Comparison of ENCODE assay signal across 9 mouse cellular contexts in genomic region chr15:81932951-81933470, GRCm38 (mm10). TPM values are rescaled to one million over a fixed set of nuclear protein-coding genes. Genes with fewer than 3 reads are reported as not detected.
DNase-seq lines count a peak whose midpoint lies in the region; ATAC-seq lines count a peak whose summit lies in the region.
"Had no signal": no experiment of that assay in that cellular context is flagged by ENCODE, and none has a peak within 500 bp of the region (broad histone marks: within the 10 kb centered on the region; RNA-seq: fewer than 3 reads in every experiment).

No protein-coding gene starts in this region.

- no peak overlapping the region for H3K9ac ChIP-seq in forebrain, embryonic 13.5 days
- H3K9ac ChIP-seq: neural tube, embryonic 12.5 days had no signal

- no peaks in the 10 kb centered on the region for H3K36me3 ChIP-seq in forebrain, embryonic 13.5 days (ENCODE audit: poor library complexity, severe bottlenecking)
- H3K36me3 ChIP-seq: neural tube, embryonic 12.5 days had no signal

- H3K27me3 ChIP-seq in forebrain, embryonic 13.5 days: no peaks in the 10 kb centered on the region
- H3K27me3 ChIP-seq: neural tube, embryonic 12.5 days had no signal

- ATAC-seq in forebrain, embryonic 13.5 days: no peak
- ATAC-seq in megakaryocyte progenitor cell, adult 5-6 weeks (replicated peaks; ENCODE audit: poor library complexity): no peak

- H3K9me3 ChIP-seq in forebrain, embryonic 13.5 days (replicated peaks): no peaks in the 10 kb centered on the region
- H3K9me3 ChIP-seq: neural tube, embryonic 12.5 days had no signal

- DNase-seq in lung, postnatal 36 days: peak; percentile 32
- no peak for DNase-seq in lung, adult 18-20 months
- DNase-seq in layer of hippocampus, postnatal 14 days (ENCODE audit: low spot score in 2 of 2): peak; percentile 52 to 66
- DNase-seq in spleen, postnatal 36 days (ENCODE audit: low spot score in 2 of 2): peak; percentile 70 to 78
- DNase-seq in cerebellum, adult 11-12 months: no peak
- DNase-seq in adrenal gland, postnatal 4 days (ENCODE audit: low spot score in 2 of 2): no peak

- no peak overlapping the region for H3K4me2 ChIP-seq in forebrain, embryonic 13.5 days
- H3K4me2 ChIP-seq: neural tube, embryonic 12.5 days had no signal

- H3K4me3 ChIP-seq in forebrain, embryonic 13.5 days: no peak overlapping the region
- H3K4me3 ChIP-seq: neural tube, embryonic 12.5 days had no signal

- peak overlapping the region; percentile 48; the same call in 1 of the 2 replicates for H3K27ac ChIP-seq in forebrain, embryonic 13.5 days
- H3K27ac ChIP-seq: neural tube, embryonic 12.5 days had no signal

- H3K4me1 ChIP-seq in forebrain, embryonic 13.5 days: peaks cover 25% of the 10 kb centered on the region

- 36% methylated on average over 12 of the region's 12 CpGs for WGBS in forebrain, embryonic 13.5 days

RNA-seq across cellular contexts. Expression of gene Csdc2, which starts 3.5 kb away (rescaled TPM):
- 60.6 and 74.9 TPM in 2 replicates for polyA plus RNA-seq in forebrain, embryonic 13.5 days (2015; fragmentation: Nextera tagmentation; extraction: Ambion mirVana)
- total RNA-seq in layer of hippocampus, postnatal 14 days (2021): 100 to 1,000 TPM; 131 to 136 TPM
- not detected in 2 replicates for total RNA-seq in megakaryocyte progenitor cell, adult 5-6 weeks (2015)
- total RNA-seq in megakaryocyte progenitor cell, adult 5-6 weeks (2017): not detected in 2 replicates
- total RNA-seq in adrenal gland, postnatal 4 days (2021): 10 to 100 TPM; 52.8 to 55.7 TPM

RNA-seq across cellular contexts. Expression of gene Polr3h, which starts 7.0 kb away (rescaled TPM):
- 85.7 and 86.0 TPM in 2 replicates for polyA plus RNA-seq in forebrain, embryonic 13.5 days (2015; fragmentation: Nextera tagmentation; extraction: Ambion mirVana)
- 10 to 100 TPM; 52.8 to 54.7 TPM for total RNA-seq in layer of hippocampus, postnatal 14 days (2021)
- 14.0 and 17.1 TPM in 2 replicates for total RNA-seq in megakaryocyte progenitor cell, adult 5-6 weeks (2015)
- 37.6 and 37.7 TPM in 2 replicates for total RNA-seq in megakaryocyte progenitor cell, adult 5-6 weeks (2017)
- 10 to 100 TPM; 25.3 to 27.9 TPM for total RNA-seq in adrenal gland, postnatal 4 days (2021)

RNA-seq across cellular contexts. Expression of gene Pmm1, which starts 27.7 kb away (rescaled TPM):
- 62.2 and 62.5 TPM in 2 replicates for polyA plus RNA-seq in forebrain, embryonic 13.5 days (2015; fragmentation: Nextera tagmentation; extraction: Ambion mirVana)
- 100 to 1,000 TPM; 188 to 201 TPM for total RNA-seq in layer of hippocampus, postnatal 14 days (2021)
- total RNA-seq in megakaryocyte progenitor cell, adult 5-6 weeks (2015): 22.9 and 23.0 TPM in 2 replicates
- total RNA-seq in megakaryocyte progenitor cell, adult 5-6 weeks (2017): 13.2 and 17.0 TPM in 2 replicates
- 100 to 1,000 TPM in 1 of 2 experiments, 10 to 100 TPM in 1; 94.6 to 101 TPM for total RNA-seq in adrenal gland, postnatal 4 days (2021)

RNA-seq across cellular contexts. Expression of gene 1700029P11Rik, which starts 47.3 kb away (rescaled TPM):
- not detected in 2 replicates for polyA plus RNA-seq in forebrain, embryonic 13.5 days (2015; fragmentation: Nextera tagmentation; extraction: Ambion mirVana)
- total RNA-seq in layer of hippocampus, postnatal 14 days (2021): not detected
- total RNA-seq in megakaryocyte progenitor cell, adult 5-6 weeks (2015): not detected in 2 replicates
- total RNA-seq in megakaryocyte progenitor cell, adult 5-6 weeks (2017): not detected in 2 replicates
- total RNA-seq in adrenal gland, postnatal 4 days (2021): not detected
- polyA plus RNA-seq: neural tube, embryonic 12.5 days had no signal

RNA-seq across cellular contexts. Expression of gene Xrcc6, which starts 54.6 kb away (rescaled TPM):
- polyA plus RNA-seq in forebrain, embryonic 13.5 days (2015; fragmentation: Nextera tagmentation; extraction: Ambion mirVana): 59.9 and 65.3 TPM in 2 replicates
- total RNA-seq in layer of hippocampus, postnatal 14 days (2021): 10 to 100 TPM; 29.1 to 30.2 TPM
- total RNA-seq in megakaryocyte progenitor cell, adult 5-6 weeks (2015): 75.3 and 108 TPM in 2 replicates
- 135 and 249 TPM in 2 replicates for total RNA-seq in megakaryocyte progenitor cell, adult 5-6 weeks (2017)
- 10 to 100 TPM; 89.4 to 92.6 TPM for total RNA-seq in adrenal gland, postnatal 4 days (2021)

Comparison
In these comparisons a context has a peak if more than half of its experiments do, and no peak if none do; other contexts are left out.
1. DNase-seq: peak in lung, postnatal 36 days (single experiment), layer of hippocampus, postnatal 14 days (2 of 2) and spleen, postnatal 36 days (2 of 2); none in lung, adult 18-20 months (0 of 2), cerebellum, adult 11-12 months (single experiment) and adrenal gland, postnatal 4 days (0 of 2).
2. RNA of gene Csdc2, which starts 3.5 kb away (total RNA-seq): 131 to 136 TPM in layer of hippocampus, postnatal 14 days and 52.8 to 55.7 TPM in adrenal gland, postnatal 4 days; not detected in megakaryocyte progenitor cell, adult 5-6 weeks; every median in the first group is over 10 times any median in the second.